Mouse (Mus musculus): ENCODE data around the gene Ap1g2. TPM values are rescaled to one million over a fixed set of nuclear protein-coding genes. Genes with fewer than 3 reads are reported as not detected.

The Ap1g2 gene
- polyA plus RNA-seq, 1 experiment, result 43.0 TPM

GRCm38 (mm10) chr14:55114759-55115701 is 8.6 kb upstream of the Ap1g2 start:
- no peak for TF ChIP-seq CTCF (IDR thresholded peaks at IDR 0.05; ENCODE audit: low read depth, low read length)
- no peak for TF ChIP-seq POLR2A (IDR thresholded peaks at IDR 0.05; ENCODE audit: borderline replicate concordance, low read depth, low read length)
- Histone ChIP-seq H3K4me1 (ENCODE audit: control insufficient read depth, insufficient read depth, low read length) (0 out of 2 replicates have a peak, but pooled peaks cover 3% of the 10 kb centered on the region), H3K27ac (ENCODE audit: insufficient read depth, low read depth, low read length) (no peak overlapping the region), H3K4me3 (ENCODE audit: insufficient read depth, low read length) (peak overlapping the region; percentile 57)

DNA sequence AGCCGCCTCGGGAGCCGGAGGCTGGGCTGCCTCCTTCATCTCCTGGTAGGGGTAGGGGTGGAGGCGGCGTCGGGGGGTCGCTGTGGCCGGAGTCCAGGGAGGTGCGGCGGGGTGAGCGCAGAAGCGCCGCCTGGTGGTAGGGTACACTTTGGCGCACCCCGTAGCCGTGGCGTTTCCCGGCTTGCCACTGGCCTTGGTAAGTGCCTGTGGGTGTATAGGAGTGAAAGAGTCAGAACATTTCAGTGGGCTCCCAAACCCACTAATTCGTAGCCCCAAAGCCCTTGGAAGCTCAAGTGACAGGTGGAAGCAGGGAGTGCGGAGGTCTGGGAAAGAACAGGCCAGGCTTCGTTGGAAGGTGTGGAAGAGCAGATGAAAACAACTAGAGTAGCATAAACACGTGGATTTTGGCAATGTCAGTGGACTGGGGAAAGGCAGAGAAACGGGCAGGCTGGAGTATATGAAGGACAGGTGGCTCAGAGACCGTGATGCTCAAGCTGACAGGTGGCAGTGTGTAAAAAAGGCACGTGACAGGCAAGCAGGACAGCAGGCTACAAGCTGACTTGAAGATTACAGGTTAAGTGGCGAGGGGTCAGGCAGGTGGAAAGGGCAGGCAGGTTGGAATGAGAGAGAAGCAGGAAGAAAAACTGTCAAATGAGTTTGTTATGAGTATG is 7.7 kb upstream of the Ap1g2 start:
- no peak overlapping the region for H3K27ac ChIP-seq (ENCODE audit: insufficient read depth, low read depth, low read length)
- H3K4me1 ChIP-seq (ENCODE audit: control insufficient read depth, insufficient read depth, low read length), result 0 out of 2 replicates have a peak, but pooled peaks cover 3% of the 10 kb centered on the region
- peak overlapping the region; percentile 57 for H3K4me3 ChIP-seq (ENCODE audit: insufficient read depth, low read length)
- TF ChIP-seq POLR2A (IDR thresholded peaks at IDR 0.05; ENCODE audit: borderline replicate concordance, low read depth, low read length) (no peak), CTCF (IDR thresholded peaks at IDR 0.05; ENCODE audit: low read depth, low read length) (no peak)

GRCm38 (mm10) chr14:55113351-55113974 is 7.1 kb upstream of the Ap1g2 start:
- Histone ChIP-seq H3K4me1 (ENCODE audit: control insufficient read depth, insufficient read depth, low read length) (0 out of 2 replicates have a peak, but pooled peaks cover 3% of the 10 kb centered on the region), H3K27ac (ENCODE audit: insufficient read depth, low read depth, low read length) (no peak overlapping the region), H3K4me3 (ENCODE audit: insufficient read depth, low read length) (no peak overlapping the region)
- TF ChIP-seq POLR2A (IDR thresholded peaks at IDR 0.05; ENCODE audit: borderline replicate concordance, low read depth, low read length) (no peak), CTCF (IDR thresholded peaks at IDR 0.05; ENCODE audit: low read depth, low read length) (no peak)

DNA sequence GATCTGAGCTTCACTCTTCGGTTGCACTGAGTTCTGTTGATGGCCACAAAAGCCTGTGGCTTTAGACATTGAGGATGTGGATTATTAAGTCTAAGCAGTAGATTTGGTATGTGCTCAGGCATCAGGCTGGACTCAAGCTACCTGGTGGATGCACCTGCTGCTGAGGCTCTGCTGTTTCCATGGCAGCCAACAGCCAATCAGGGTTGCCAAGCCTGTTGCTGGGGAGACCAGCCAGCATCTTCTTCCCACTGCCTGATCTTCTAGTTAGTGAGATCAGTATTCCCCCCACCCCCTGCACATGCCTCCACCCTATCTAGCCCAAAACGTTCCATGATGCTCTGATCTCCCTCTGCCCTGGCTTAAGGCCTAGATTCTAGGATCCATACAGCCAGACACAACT is 5.3 kb upstream of the Ap1g2 start:
- H3K4me3 ChIP-seq (ENCODE audit: insufficient read depth, low read length), result no peak overlapping the region
- peaks cover 8% of the 10 kb centered on the region for H3K4me1 ChIP-seq (ENCODE audit: control insufficient read depth, insufficient read depth, low read length)
- TF ChIP-seq POLR2A (IDR thresholded peaks at IDR 0.05; ENCODE audit: borderline replicate concordance, low read depth, low read length) (no peak), CTCF (IDR thresholded peaks at IDR 0.05; ENCODE audit: low read depth, low read length) (no peak)
- no peak overlapping the region for H3K27ac ChIP-seq (ENCODE audit: insufficient read depth, low read depth, low read length)

- no peak overlapping the region for H3K4me3 ChIP-seq (ENCODE audit: insufficient read depth, low read length)
- peaks cover 14% of the 10 kb centered on the region for H3K4me1 ChIP-seq (ENCODE audit: control insufficient read depth, insufficient read depth, low read length)
- no peak for TF ChIP-seq CTCF (IDR thresholded peaks at IDR 0.05; ENCODE audit: low read depth, low read length)
- TF ChIP-seq POLR2A (IDR thresholded peaks at IDR 0.05; ENCODE audit: borderline replicate concordance, low read depth, low read length), result no peak
- no peak overlapping the region for H3K27ac ChIP-seq (ENCODE audit: insufficient read depth, low read depth, low read length)
These were observed 3.7 kb upstream of the Ap1g2 start for GRCm38 (mm10) chr14:55110076-55110475.

DNA sequence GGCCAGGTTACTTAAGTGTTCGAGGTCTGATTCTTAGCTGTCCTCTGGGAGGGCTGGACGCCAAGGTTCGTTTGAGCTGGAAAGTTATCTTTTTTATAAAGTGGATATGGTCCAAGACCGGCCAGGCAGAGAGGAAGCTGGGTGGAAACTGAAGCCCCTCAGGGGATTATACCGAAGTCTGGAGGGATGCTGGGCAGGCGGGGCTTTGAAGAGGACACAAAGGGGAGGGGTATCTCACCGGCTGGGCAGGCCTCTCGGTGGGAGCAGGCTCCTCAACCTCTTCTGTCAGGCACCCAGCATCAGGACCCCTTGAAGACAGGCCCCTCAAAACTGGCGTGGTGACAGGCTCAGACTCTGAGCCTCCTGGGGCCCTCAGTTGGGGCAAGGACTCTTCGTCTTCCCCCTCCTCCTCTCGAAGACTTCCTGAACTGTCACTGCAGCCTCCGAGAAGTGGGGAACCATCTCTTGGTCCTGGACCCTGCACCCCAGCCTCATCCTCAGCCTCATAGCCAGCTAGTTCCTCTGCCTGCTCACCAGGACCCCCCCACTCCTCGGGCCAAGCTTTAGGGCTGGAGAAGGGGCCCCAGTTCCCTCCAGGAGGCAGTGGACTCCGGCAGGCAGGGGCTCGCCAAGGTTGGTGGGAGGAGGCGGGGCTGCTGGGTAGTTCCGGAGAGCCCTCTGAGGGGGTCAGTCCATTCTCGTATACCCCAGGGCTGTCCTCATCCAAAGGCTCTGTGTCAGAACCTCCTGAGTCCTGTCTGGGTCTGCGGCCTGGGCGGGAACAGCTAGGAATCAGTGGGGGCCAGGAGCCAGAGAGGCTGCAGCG is 2.9 kb upstream of the Ap1g2 start:
- H3K27ac ChIP-seq (ENCODE audit: insufficient read depth, low read depth, low read length), result no peak overlapping the region
- H3K4me3 ChIP-seq (ENCODE audit: insufficient read depth, low read length), result no peak overlapping the region
- TF ChIP-seq POLR2A (IDR thresholded peaks at IDR 0.05; ENCODE audit: borderline replicate concordance, low read depth, low read length) (no peak), CTCF (IDR thresholded peaks at IDR 0.05; ENCODE audit: low read depth, low read length) (no peak)
- peaks cover 17% of the 10 kb centered on the region for H3K4me1 ChIP-seq (ENCODE audit: control insufficient read depth, insufficient read depth, low read length)

DNA sequence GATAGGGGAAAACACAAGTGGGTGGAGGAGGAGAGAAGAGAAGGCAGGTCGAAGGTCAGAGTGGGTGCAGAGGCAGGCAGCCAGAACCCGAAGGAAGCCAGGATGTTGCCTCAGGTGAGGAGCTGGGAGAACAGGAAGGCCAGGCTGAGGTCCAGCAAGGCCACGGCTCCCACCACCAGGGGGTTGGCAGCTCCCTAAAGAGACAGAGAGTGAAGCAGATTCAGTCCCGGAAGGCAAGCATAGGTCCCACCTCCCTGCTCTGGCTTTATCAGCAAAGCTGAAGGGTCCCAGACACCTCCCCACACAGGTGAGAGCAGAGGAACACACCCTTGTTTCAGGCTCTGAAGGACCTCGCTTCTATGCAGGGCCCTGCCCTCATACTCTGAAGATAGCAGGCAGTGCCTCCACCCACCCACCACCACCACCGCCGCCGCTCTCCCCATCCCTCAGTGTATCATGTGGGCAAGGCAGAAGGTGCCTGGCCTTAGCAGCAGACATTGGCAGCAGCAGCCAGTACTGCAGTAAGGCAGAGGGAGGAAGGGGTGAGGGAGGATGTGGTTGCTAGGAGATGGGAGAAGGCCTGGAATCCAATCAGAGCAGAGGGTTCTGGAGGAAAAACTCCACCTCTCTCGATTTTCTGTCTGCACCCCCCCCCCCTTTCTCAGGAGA is 1.9 kb upstream of the Ap1g2 start:
- H3K27ac ChIP-seq (ENCODE audit: insufficient read depth, low read depth, low read length), result no peak overlapping the region
- no peak for TF ChIP-seq POLR2A (IDR thresholded peaks at IDR 0.05; ENCODE audit: borderline replicate concordance, low read depth, low read length)
- TF ChIP-seq CTCF (IDR thresholded peaks at IDR 0.05; ENCODE audit: low read depth, low read length), result no peak
- H3K4me1 ChIP-seq (ENCODE audit: control insufficient read depth, insufficient read depth, low read length), result peaks cover 14% of the 10 kb centered on the region
- no peak overlapping the region for H3K4me3 ChIP-seq (ENCODE audit: insufficient read depth, low read length)

GRCm38 (mm10) chr14:55106990-55107389 is 597 bp upstream of the Ap1g2 start:
- TF ChIP-seq POLR2A (IDR thresholded peaks at IDR 0.05; ENCODE audit: borderline replicate concordance, low read depth, low read length), result no peak
- no peak for TF ChIP-seq CTCF (IDR thresholded peaks at IDR 0.05; ENCODE audit: low read depth, low read length)
- peaks cover 14% of the 10 kb centered on the region for H3K4me1 ChIP-seq (ENCODE audit: control insufficient read depth, insufficient read depth, low read length)
- 0 out of 2 replicates have a peak overlapping the region, but pooled peaks have one; percentile 6 for H3K27ac ChIP-seq (ENCODE audit: insufficient read depth, low read depth, low read length)
- H3K4me3 ChIP-seq (ENCODE audit: insufficient read depth, low read length), result no peak overlapping the region
